Mouse (Mus musculus) cerebellum, adult 2 months (tissue): ENCODE results near the gene Slc7a14.

ENCODE experiments used
- CTCF ChIP-seq: fragments of 200-500 bp; IDR thresholded peaks from 2 replicates; pipeline ENCODE4 v1.5.1; 2011; ENCODE audit warnings: low read depth, mild to moderate bottlenecking, control low read depth, low read length, moderate library complexity, borderline replicate concordance; ENCODE audit not compliant: insufficient read depth
- POLR2A ChIP-seq: fragments of 200-500 bp; IDR thresholded peaks from 2 replicates; pipeline ENCODE4 v1.6.1; 2011; ENCODE audit warnings: low read length, control low read depth, borderline replicate concordance; ENCODE audit not compliant: insufficient read depth

- TF ChIP-seq POLR2A (no peak), CTCF (no peak)
Observed at GRCm38 (mm10) chr3:31156126-31156525, 154.1 kb downstream of the Slc7a14 start.
